Mouse (Mus musculus) limb, embryonic 11.5 days (tissue): Measurements from ENCODE around the gene Atp4b. TPM values are rescaled to one million over a fixed set of nuclear protein-coding genes. Genes with fewer than 3 reads are reported as not detected.
A peak's percentile ranks its signal among the peaks of the same experiment; 100 is the strongest.

Experiments used
- ATAC-seq: fragments of 200-750 bp; cut with Nextera tagmentation; 2 replicates; pipeline ENCODE4 v1.8.0; 2017; ENCODE audit warnings: low read depth; ENCODE audit not compliant: insufficient number of reproducible peaks, low FRiP score, low TSS enrichment
- DNase-seq: peaks from one replicate; pipeline ENCODE4 v3.0.0-alpha.2; 2015; ENCODE audit warnings: low spot score
- H3K27ac ChIP-seq: fragments of 300-500 bp; sonication (generic); replicated peaks from 2 replicates; pipeline ENCODE4 v1.5.1; 2014; ENCODE audit warnings: low read depth, mild to moderate bottlenecking, low read length
- H3K27me3 ChIP-seq: fragments of 300-500 bp; sonication (generic); 2 replicates; pipeline ENCODE4 v1.6.1; 2014; ENCODE audit warnings: mild to moderate bottlenecking, low read length, mixed read lengths; ENCODE audit not compliant: control insufficient read depth, insufficient read depth
- H3K36me3 ChIP-seq: fragments of 300-500 bp; sonication (generic); 2 replicates; pipeline ENCODE4 v1.6.1; 2014; ENCODE audit warnings: mild to moderate bottlenecking, low read length, moderate library complexity, mixed read lengths; ENCODE audit not compliant: control insufficient read depth, insufficient read depth
- H3K4me1 ChIP-seq: fragments of 300-500 bp; sonication (generic); 2 replicates; pipeline ENCODE4 v1.6.1; 2014; ENCODE audit warnings: low read length, mixed read lengths; ENCODE audit not compliant: control insufficient read depth, insufficient read depth
- H3K4me2 ChIP-seq: fragments of 300-500 bp; sonication (generic); 2 replicates; pipeline ENCODE4 v1.6.1; 2014; ENCODE audit warnings: low read depth, mild to moderate bottlenecking, moderate library complexity; ENCODE audit not compliant: severe bottlenecking
- H3K4me3 ChIP-seq: fragments of 300-500 bp; sonication (generic); 2 replicates; pipeline ENCODE4 v1.5.1; 2014; ENCODE audit warnings: low read depth, low read length
- H3K9ac ChIP-seq: fragments of 300-500 bp; sonication (generic); 2 replicates; pipeline ENCODE4 v1.6.1; 2014; ENCODE audit warnings: mild to moderate bottlenecking, low read length
- H3K9me3 ChIP-seq: fragments of 300-500 bp; sonication (generic); 2 replicates; pipeline ENCODE4 v1.6.1; 2016; ENCODE audit warnings: low read length; ENCODE audit not compliant: control insufficient read depth
- WGBS: fragments of 180-500 bp; shearing (Covaris S2); extraction: QIAGEN DNeasy Blood & Tissue Kit; methylation state at CpG from one replicate; pipeline ENCODE4 v1.1.7; 2014; 5-methylcytosine and 5-hydroxymethylcytosine counted together
- polyA plus RNA-seq: library from polyadenylated mRNA; unstranded; fragments of >200 nt; fragmentation: Nextera tagmentation; extraction: Ambion mirVana; gene quantifications from 2 replicates; pipeline ENCODE4 v1.2.1, GENCODE M21; 2014

Gene Atp4b
- polyA plus RNA-seq: not detected in 2 replicates

DNA sequence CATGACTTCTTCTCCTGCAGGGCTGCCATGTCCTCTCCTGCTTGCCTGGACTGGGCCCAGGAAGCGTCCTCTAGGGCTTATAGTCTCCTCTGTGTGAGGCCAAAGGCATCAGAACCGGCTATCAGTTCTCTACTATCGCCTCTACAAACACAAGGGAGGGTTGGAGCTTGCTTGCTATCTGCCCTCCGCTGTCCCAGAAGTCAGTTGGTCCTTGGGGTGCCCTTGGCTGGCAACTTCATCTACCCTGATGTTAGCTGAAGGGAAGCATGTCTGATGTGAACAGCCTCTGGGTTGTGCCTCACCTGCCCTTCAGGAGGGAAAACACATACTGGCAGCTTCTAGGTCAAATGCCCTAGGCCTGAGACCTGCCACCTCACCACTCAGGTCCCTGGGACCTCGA lies at the start of gene Atp4b:
TSS of gene Atp4b (minus strand) at position 101 of the 400 bp plus-strand sequence.
- no peak for DNase-seq
- no peak for ATAC-seq
- no peak within 1 kb of the TSS for H3K4me2 ChIP-seq
- no peaks in the 10 kb centered on the region for H3K27me3 ChIP-seq
- H3K9ac ChIP-seq: no peak within 1 kb of the TSS
- H3K36me3 ChIP-seq: no peaks in the 10 kb centered on the region
- no peaks in the 10 kb centered on the region for H3K4me1 ChIP-seq
- WGBS: 80% methylated on average over 5 of the region's 5 CpGs
- no peak within 1 kb of the TSS for H3K4me3 ChIP-seq
- H3K27ac ChIP-seq: no peak within 1 kb of the TSS
- no peaks in the 10 kb centered on the region for H3K9me3 ChIP-seq

DNA sequence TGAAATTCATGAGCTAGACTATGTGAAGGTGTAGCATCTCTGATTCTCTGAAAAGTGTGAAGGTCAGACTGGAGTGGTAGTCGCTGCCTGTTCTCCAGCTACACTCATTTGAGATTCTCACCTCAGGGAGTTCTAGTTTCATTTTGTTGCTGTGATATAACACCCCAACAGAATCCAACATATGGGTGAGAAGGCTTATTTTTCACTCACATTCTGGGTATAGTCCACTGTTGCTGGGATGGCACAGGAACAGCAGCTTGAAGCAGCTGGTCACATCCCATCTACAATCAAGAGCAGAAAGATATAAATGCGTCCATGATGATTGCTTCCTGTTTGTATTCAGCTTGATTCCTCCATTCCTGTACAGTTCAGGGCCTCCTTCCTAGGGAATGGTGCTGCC lies 45.5 kb upstream of the Atp4b start:
- H3K27ac ChIP-seq: no peak overlapping the region
- H3K4me3 ChIP-seq: no peak overlapping the region
- ATAC-seq (no peak), DNase-seq (no peak)
- H3K9ac ChIP-seq: no peak overlapping the region
- WGBS: 87% methylated on average over 2 of the region's 2 CpGs
- no peak overlapping the region for H3K4me2 ChIP-seq
- H3K27me3 ChIP-seq: no peaks in the 10 kb centered on the region
- H3K36me3 ChIP-seq: no peaks in the 10 kb centered on the region
- H3K9me3 ChIP-seq: no peaks in the 10 kb centered on the region
- H3K4me1 ChIP-seq: no peaks in the 10 kb centered on the region

DNA sequence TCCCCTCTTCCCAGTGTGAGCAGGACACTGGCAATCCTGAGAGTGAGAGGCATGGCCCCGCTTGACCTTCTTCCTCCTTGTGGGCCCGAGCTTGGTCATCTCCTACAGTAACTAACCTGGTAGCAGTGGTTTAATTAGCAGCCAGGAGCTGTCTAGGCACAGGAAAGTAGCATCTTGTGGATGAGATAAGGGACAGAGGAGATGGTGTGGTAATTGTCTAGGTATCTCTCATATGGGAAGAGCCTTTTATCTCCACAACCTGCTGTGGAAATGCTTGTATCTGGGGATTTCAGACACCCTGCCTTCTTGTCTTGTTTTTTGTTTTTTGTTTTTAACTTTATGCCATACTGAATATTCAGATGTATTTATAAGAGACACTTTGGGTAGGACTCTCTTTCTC lies 40.9 kb upstream of the Atp4b start:
- no peak overlapping the region for H3K27ac ChIP-seq
- no peak overlapping the region for H3K4me2 ChIP-seq
- no peaks in the 10 kb centered on the region for H3K9me3 ChIP-seq
- no peaks in the 10 kb centered on the region for H3K36me3 ChIP-seq
- no peak overlapping the region for H3K4me3 ChIP-seq
- DNase-seq (no peak), ATAC-seq (no peak)
- peaks cover 23% of the 10 kb centered on the region for H3K27me3 ChIP-seq
- WGBS: 86% methylated on average over 2 of the region's 2 CpGs
- no peak overlapping the region for H3K9ac ChIP-seq
- H3K4me1 ChIP-seq: 0 out of 2 replicates have a peak, but pooled peaks cover 3% of the 10 kb centered on the region

DNA sequence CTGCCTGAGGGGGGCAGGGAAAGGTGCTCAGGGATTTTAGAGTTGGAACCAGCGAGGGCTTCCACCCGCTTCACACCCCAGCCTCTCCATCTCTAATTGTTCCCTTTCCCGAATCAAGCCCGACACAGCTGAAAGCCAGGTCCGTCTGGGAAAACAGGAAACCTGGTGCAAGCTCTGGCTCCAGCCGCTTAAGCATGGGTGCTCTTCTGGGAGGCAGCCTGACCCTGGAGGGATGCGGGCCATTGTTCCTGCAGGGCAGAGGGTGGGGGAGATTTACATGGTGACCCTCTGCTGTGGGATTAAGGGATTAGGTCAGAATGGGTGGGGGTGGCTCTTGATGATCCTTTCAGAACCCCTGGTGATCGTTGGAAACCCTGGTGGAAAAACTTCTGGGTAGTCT lies 39.4 kb upstream of the Atp4b start:
- H3K27me3 ChIP-seq: peaks cover 23% of the 10 kb centered on the region
- DNase-seq: no peak
- 0 out of 2 replicates have a peak, but pooled peaks cover 3% of the 10 kb centered on the region for H3K4me1 ChIP-seq
- 14% methylated on average over 8 of the region's 8 CpGs for WGBS
- H3K36me3 ChIP-seq: no peaks in the 10 kb centered on the region
- H3K4me3 ChIP-seq: no peak overlapping the region
- no peak overlapping the region for H3K27ac ChIP-seq
- H3K9ac ChIP-seq: no peak overlapping the region
- no peak for ATAC-seq
- H3K9me3 ChIP-seq: no peaks in the 10 kb centered on the region
- H3K4me2 ChIP-seq: no peak overlapping the region

DNA sequence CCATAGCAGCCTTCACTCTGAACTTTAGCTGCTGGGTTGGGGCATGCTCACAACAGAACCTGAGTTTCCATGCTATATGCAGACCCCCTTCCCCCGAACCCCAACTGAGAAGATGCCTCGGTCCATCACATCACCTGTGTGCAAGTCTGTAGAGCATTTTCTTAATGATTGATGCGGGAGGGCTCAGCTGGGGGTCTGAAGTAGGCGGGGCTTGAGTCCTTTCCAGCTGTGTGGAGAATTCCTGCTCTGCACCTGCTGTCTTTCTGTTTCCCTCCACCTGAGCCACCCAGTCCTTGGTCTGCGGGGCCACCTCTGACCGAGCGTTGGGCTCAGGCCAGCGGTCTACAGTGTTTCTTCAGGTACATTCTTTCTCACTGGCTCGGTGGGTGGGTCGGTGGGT lies 38.3 kb upstream of the Atp4b start, which contains the start of gene Tmem255b:
TSS of gene Tmem255b (plus strand) at position 301 of the 400 bp plus-strand sequence.
- 0 out of 2 replicates have a peak, but pooled peaks cover 3% of the 10 kb centered on the region for H3K4me1 ChIP-seq
- ATAC-seq: no peak
- no peaks in the 10 kb centered on the region for H3K9me3 ChIP-seq
- peak within 1 kb of the TSS; percentile 0; the same call in 1 of the 2 replicates for H3K4me2 ChIP-seq
- no peaks in the 10 kb centered on the region for H3K36me3 ChIP-seq
- WGBS: 19% methylated on average over 10 of the region's 10 CpGs
- DNase-seq: no peak
- H3K27ac ChIP-seq: no peak within 1 kb of the TSS
- no peak within 1 kb of the TSS for H3K9ac ChIP-seq
- no peak within 1 kb of the TSS for H3K4me3 ChIP-seq
- peaks cover 23% of the 10 kb centered on the region for H3K27me3 ChIP-seq

DNA sequence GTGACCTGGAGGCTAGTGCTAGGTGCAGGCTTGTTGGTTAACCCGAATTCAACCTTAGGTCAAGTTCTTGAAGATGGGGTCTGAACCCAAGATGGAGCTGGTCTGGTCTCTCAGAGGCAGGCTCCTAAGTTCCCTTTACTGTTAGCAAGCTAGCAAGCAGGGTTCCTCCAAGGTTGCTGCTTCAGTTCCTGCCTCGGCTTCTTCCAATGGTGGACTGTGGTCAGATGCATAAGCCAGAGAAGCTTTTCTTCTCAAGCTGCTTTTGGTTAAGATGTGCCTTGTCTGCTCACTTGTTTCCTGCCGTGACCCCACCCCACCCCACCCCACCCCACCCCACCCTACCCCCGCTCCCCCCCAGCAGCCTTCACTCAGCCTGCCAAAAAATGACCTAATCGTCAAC lies 36.5 kb upstream of the Atp4b start:
- Histone ChIP-seq H3K27ac (no peak overlapping the region), H3K9ac (no peak overlapping the region), H3K4me1 (0 out of 2 replicates have a peak, but pooled peaks cover 3% of the 10 kb centered on the region), H3K36me3 (no peaks in the 10 kb centered on the region), H3K9me3 (no peaks in the 10 kb centered on the region), H3K4me2 (no peak overlapping the region), H3K4me3 (no peak overlapping the region), H3K27me3 (peaks cover 23% of the 10 kb centered on the region)
- ATAC-seq (no peak), DNase-seq (no peak)
- 82% methylated on average over 5 of the region's 5 CpGs for WGBS

DNA sequence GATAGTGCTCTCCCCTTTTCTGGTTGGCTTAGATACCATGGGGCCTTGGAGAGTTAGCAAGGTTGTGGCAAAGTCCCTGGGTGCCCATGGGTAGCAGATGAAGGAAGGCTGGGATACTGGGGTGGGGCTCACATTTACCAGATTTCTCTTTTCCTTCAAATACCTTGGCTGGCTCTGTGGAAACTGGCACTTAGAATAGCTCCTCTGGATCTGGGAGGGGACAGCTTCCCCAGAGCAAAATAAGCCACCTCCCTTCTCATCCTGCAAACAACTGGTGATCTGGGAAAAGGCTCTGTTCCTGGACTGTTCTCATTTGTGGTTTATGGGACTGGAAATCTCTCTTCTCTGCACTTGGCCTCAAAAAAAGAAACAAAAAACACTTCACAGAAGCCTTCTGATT lies 34.2 kb upstream of the Atp4b start:
- H3K4me2 ChIP-seq: no peak overlapping the region
- no peak overlapping the region for H3K27ac ChIP-seq
- no peak overlapping the region for H3K4me3 ChIP-seq
- ATAC-seq: no peak
- H3K4me1 ChIP-seq: 0 out of 2 replicates have a peak, but pooled peaks cover under 1% of the 10 kb centered on the region
- peaks cover 13% of the 10 kb centered on the region for H3K27me3 ChIP-seq
- H3K9ac ChIP-seq: no peak overlapping the region
- no peaks in the 10 kb centered on the region for H3K36me3 ChIP-seq
- H3K9me3 ChIP-seq: no peaks in the 10 kb centered on the region
- DNase-seq: no peak

DNA sequence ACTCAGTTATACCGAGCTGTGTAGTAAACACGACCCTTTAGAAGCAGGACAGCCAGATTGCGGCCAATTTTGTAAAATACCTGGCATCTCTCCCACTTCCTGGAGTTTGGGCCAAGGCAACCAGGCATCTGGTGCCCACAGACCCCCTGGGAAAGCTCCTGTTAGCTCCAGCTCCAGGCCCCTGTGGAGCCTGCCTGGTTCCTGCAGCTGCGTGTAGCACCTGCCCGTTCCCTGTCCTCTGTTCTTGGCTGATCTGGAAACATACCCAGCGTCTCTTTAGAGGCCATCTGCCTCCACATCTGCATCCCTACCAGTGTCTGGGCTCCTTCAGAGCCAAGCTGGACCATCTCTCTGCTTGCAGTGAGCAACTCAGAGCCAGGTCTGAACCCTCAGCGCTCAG lies 33.8 kb upstream of the Atp4b start:
- H3K9ac ChIP-seq: no peak overlapping the region
- H3K36me3 ChIP-seq: no peaks in the 10 kb centered on the region
- no peaks in the 10 kb centered on the region for H3K4me1 ChIP-seq
- no peak overlapping the region for H3K27ac ChIP-seq
- WGBS: 81% methylated on average over 7 of the region's 7 CpGs
- H3K4me3 ChIP-seq: no peak overlapping the region
- ATAC-seq: no peak
- H3K27me3 ChIP-seq: peaks cover 10% of the 10 kb centered on the region
- no peaks in the 10 kb centered on the region for H3K9me3 ChIP-seq
- no peak overlapping the region for H3K4me2 ChIP-seq
- no peak for DNase-seq

DNA sequence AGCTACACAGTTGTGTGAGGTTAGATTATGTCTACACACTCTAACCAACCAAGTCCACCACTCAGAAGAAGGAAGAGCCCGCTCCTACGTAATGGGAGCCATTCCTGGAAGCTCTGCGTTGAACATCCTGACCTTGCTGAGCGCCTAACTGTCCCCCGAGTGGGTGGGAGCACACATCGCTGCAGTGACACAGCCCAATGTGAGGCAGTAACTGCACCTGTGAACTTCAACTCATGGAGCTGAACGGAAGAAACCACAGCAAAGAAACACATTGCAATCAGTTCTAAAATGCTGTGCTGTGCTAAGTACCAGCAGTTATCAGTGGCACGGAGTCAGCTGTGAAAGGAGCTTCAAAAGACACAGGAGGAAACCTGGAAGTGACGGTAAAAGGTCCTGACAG lies 31.5 kb upstream of the Atp4b start:
- H3K4me1 ChIP-seq: no peaks in the 10 kb centered on the region
- H3K4me3 ChIP-seq: no peak overlapping the region
- ATAC-seq (no peak), DNase-seq (no peak)
- H3K9me3 ChIP-seq: no peaks in the 10 kb centered on the region
- no peak overlapping the region for H3K4me2 ChIP-seq
- 90% methylated on average over 9 of the region's 9 CpGs for WGBS
- H3K27ac ChIP-seq: no peak overlapping the region
- H3K27me3 ChIP-seq: no peaks in the 10 kb centered on the region
- H3K36me3 ChIP-seq: no peaks in the 10 kb centered on the region
- no peak overlapping the region for H3K9ac ChIP-seq
